Mouse (Mus musculus): ENCODE results near the gene Ttc25.

GRCm38 (mm10) chr11:100580275-100580674 is 34.9 kb downstream of the Ttc25 start:
- TF ChIP-seq CTCF (IDR thresholded peaks at IDR 0.05; ENCODE audit: extremely low read depth, insufficient read depth, low read length) (no peak), POLR2A (IDR thresholded peaks at IDR 0.05; ENCODE audit: extremely low read depth, insufficient read depth, low read length) (no peak)
